Mouse (Mus musculus): Measurements from ENCODE around the gene Lrp10. TPM values are rescaled to one million over a fixed set of nuclear protein-coding genes. Genes with fewer than 3 reads are reported as not detected.

Gene Lrp10
- polyA plus RNA-seq, 2 experiments = 40.9 to 45.7 TPM

- H3K27ac ChIP-seq (replicated peaks; ENCODE audit: low read depth, low read length) = 0 out of 2 replicates have a peak overlapping the region, but pooled peaks have one; percentile 40
Observed at GRCm38 (mm10) chr14:54516710-54517310, 52.9 kb downstream of the Lrp10 start.

More at GRCm38 (mm10) chr14:54516710-54517310, 52.9 kb downstream of the Lrp10 start:
- H3K4me1 ChIP-seq (ENCODE audit: control insufficient read depth, insufficient read depth, low read length) = peaks cover 3% of the 10 kb centered on the region; the same call in 1 of the 2 replicates
- H3K9ac ChIP-seq (ENCODE audit: low read depth, low read length, severe bottlenecking) = peak overlapping the region; percentile 74
- H3K27me3 ChIP-seq (ENCODE audit: control insufficient read depth, insufficient read depth, low read length) = no peaks in the 10 kb centered on the region
- peak overlapping the region; percentile 62 for H3K4me3 ChIP-seq (replicated peaks; ENCODE audit: low read length)
- TF ChIP-seq POLR2A (IDR thresholded peaks at IDR 0.05; ENCODE audit: borderline replicate concordance, extremely low read depth, insufficient read depth, insufficient read length) = no peak
- DNase-seq (ENCODE audit: low spot score) (no peak), ATAC-seq (ENCODE audit: low FRiP score, low read depth) (peak; percentile 27)
- no peaks in the 10 kb centered on the region for H3K9me3 ChIP-seq (ENCODE audit: control insufficient read depth, low read length)
- peaks cover 35% of the 10 kb centered on the region for H3K36me3 ChIP-seq (ENCODE audit: control insufficient read depth, insufficient read depth, low read length)
- WGBS = 5% methylated on average over 17 of the region's 17 CpGs
- H3K4me2 ChIP-seq (replicated peaks; ENCODE audit: low read depth, low read length, severe bottlenecking) = peak overlapping the region; percentile 65

Other genes with a start within 250 kb of the Lrp10 start
- gene Dad1, start 210.0 kb upstream of the Lrp10 start, polyA plus RNA-seq (2012; rRNA removed) = 248 and 505 TPM in 2 replicates
- gene Dad1, start 210.0 kb upstream of the Lrp10 start, polyA plus RNA-seq (2014; fragmentation: Nextera tagmentation; extraction: Ambion mirVana) = 404 and 419 TPM in 2 replicates
- 27.7 and 31.9 TPM in 2 replicates for gene Abhd4, start 209.9 kb upstream of the Lrp10 start, polyA plus RNA-seq (2012; rRNA removed)
- 58.4 and 58.7 TPM in 2 replicates for gene Abhd4, start 209.9 kb upstream of the Lrp10 start, polyA plus RNA-seq (2014; fragmentation: Nextera tagmentation; extraction: Ambion mirVana)
- gene Olfr49, start 179.2 kb upstream of the Lrp10 start, polyA plus RNA-seq (2012; rRNA removed) = not detected in 2 replicates
- gene Olfr49, start 179.2 kb upstream of the Lrp10 start, polyA plus RNA-seq (2014; fragmentation: Nextera tagmentation; extraction: Ambion mirVana) = not detected in 2 replicates
- 82.1 and 106 TPM in 2 replicates for gene Oxa1l, start 103.3 kb upstream of the Lrp10 start, polyA plus RNA-seq (2012; rRNA removed)
- gene Oxa1l, start 103.3 kb upstream of the Lrp10 start, polyA plus RNA-seq (2014; fragmentation: Nextera tagmentation; extraction: Ambion mirVana) = 49.4 and 52.7 TPM in 2 replicates
- 7.4 and 11.1 TPM in 2 replicates for gene Slc7a7, start 46.4 kb upstream of the Lrp10 start, polyA plus RNA-seq (2012; rRNA removed)
- gene Slc7a7, start 46.4 kb upstream of the Lrp10 start, polyA plus RNA-seq (2014; fragmentation: Nextera tagmentation; extraction: Ambion mirVana) = 4.5 and 5.6 TPM in 2 replicates
- gene Mrpl52, start 37.2 kb upstream of the Lrp10 start, polyA plus RNA-seq (2012; rRNA removed) = 167 and 216 TPM in 2 replicates
- gene Mrpl52, start 37.2 kb upstream of the Lrp10 start, polyA plus RNA-seq (2014; fragmentation: Nextera tagmentation; extraction: Ambion mirVana) = 228 and 265 TPM in 2 replicates
- gene Mmp14, start 32.5 kb upstream of the Lrp10 start, polyA plus RNA-seq (2012; rRNA removed) = 385 and 418 TPM in 2 replicates
- 251 and 273 TPM in 2 replicates for gene Mmp14, start 32.5 kb upstream of the Lrp10 start, polyA plus RNA-seq (2014; fragmentation: Nextera tagmentation; extraction: Ambion mirVana)
- gene Rem2, start 12.0 kb downstream of the Lrp10 start, polyA plus RNA-seq (2012; rRNA removed) = 1.7 TPM in 2 replicates
- 1.4 and 2.1 TPM in 2 replicates for gene Rem2, start 12.0 kb downstream of the Lrp10 start, polyA plus RNA-seq (2014; fragmentation: Nextera tagmentation; extraction: Ambion mirVana)
- 72.7 and 77.0 TPM in 2 replicates for gene Prmt5, start 53.4 kb downstream of the Lrp10 start, polyA plus RNA-seq (2012; rRNA removed)
- gene Prmt5, start 53.4 kb downstream of the Lrp10 start, polyA plus RNA-seq (2014; fragmentation: Nextera tagmentation; extraction: Ambion mirVana) = 68.5 and 74.3 TPM in 2 replicates
- gene Haus4, start 90.5 kb downstream of the Lrp10 start, polyA plus RNA-seq (2012; rRNA removed) = 33.8 and 39.4 TPM in 2 replicates
- 45.1 and 46.8 TPM in 2 replicates for gene Haus4, start 90.5 kb downstream of the Lrp10 start, polyA plus RNA-seq (2014; fragmentation: Nextera tagmentation; extraction: Ambion mirVana)
- gene Ajuba, start 113.4 kb downstream of the Lrp10 start, polyA plus RNA-seq (2012; rRNA removed) = 61.4 and 66.1 TPM in 2 replicates
- gene Ajuba, start 113.4 kb downstream of the Lrp10 start, polyA plus RNA-seq (2014; fragmentation: Nextera tagmentation; extraction: Ambion mirVana) = 18.1 and 24.2 TPM in 2 replicates
- gene 4931414P19Rik, start 141.9 kb downstream of the Lrp10 start, polyA plus RNA-seq (2012; rRNA removed) = 13.5 and 14.0 TPM in 2 replicates
- 4.4 and 7.3 TPM in 2 replicates for gene 4931414P19Rik, start 141.9 kb downstream of the Lrp10 start, polyA plus RNA-seq (2014; fragmentation: Nextera tagmentation; extraction: Ambion mirVana)
- 196 and 235 TPM in 2 replicates for gene Psmb5, start 153.9 kb downstream of the Lrp10 start, polyA plus RNA-seq (2012; rRNA removed)
- 357 and 375 TPM in 2 replicates for gene Psmb5, start 153.9 kb downstream of the Lrp10 start, polyA plus RNA-seq (2014; fragmentation: Nextera tagmentation; extraction: Ambion mirVana)
- 0.01 and 0.09 TPM in 2 replicates for gene Psmb11, start 157.3 kb downstream of the Lrp10 start, polyA plus RNA-seq (2012; rRNA removed)
- gene Psmb11, start 157.3 kb downstream of the Lrp10 start, polyA plus RNA-seq (2014; fragmentation: Nextera tagmentation; extraction: Ambion mirVana) = not detected in 2 replicates
- gene Gm17606, start 176.8 kb downstream of the Lrp10 start, polyA plus RNA-seq (2012; rRNA removed) = not detected in 2 replicates
- not detected in 2 replicates for gene Gm17606, start 176.8 kb downstream of the Lrp10 start, polyA plus RNA-seq (2014; fragmentation: Nextera tagmentation; extraction: Ambion mirVana)
- 50.0 and 74.9 TPM in 2 replicates for gene Cdh24, start 177.2 kb downstream of the Lrp10 start, polyA plus RNA-seq (2012; rRNA removed)
- gene Cdh24, start 177.2 kb downstream of the Lrp10 start, polyA plus RNA-seq (2014; fragmentation: Nextera tagmentation; extraction: Ambion mirVana) = 5.7 and 6.4 TPM in 2 replicates
- gene 1700123O20Rik, start 222.1 kb downstream of the Lrp10 start, polyA plus RNA-seq (2012; rRNA removed) = 75.3 and 82.3 TPM in 2 replicates
- gene 1700123O20Rik, start 222.1 kb downstream of the Lrp10 start, polyA plus RNA-seq (2014; fragmentation: Nextera tagmentation; extraction: Ambion mirVana) = 86.9 and 90.2 TPM in 2 replicates
- gene Acin1, start 222.8 kb downstream of the Lrp10 start, polyA plus RNA-seq (2012; rRNA removed) = 280 and 297 TPM in 2 replicates
- gene Acin1, start 222.8 kb downstream of the Lrp10 start, polyA plus RNA-seq (2014; fragmentation: Nextera tagmentation; extraction: Ambion mirVana) = 99.4 and 118 TPM in 2 replicates
- 0.04 and 0.06 TPM in 2 replicates for gene Gm29776, start 234.7 kb downstream of the Lrp10 start, polyA plus RNA-seq (2012; rRNA removed)
- gene Gm29776, start 234.7 kb downstream of the Lrp10 start, polyA plus RNA-seq (2014; fragmentation: Nextera tagmentation; extraction: Ambion mirVana) = 0.21 TPM in 1 of 2 replicates, not detected in the other
- 0.23 and 0.36 TPM in 2 replicates for gene Cebpe, start 248.0 kb downstream of the Lrp10 start, polyA plus RNA-seq (2012; rRNA removed)
- 0.17 and 0.30 TPM in 2 replicates for gene Cebpe, start 248.0 kb downstream of the Lrp10 start, polyA plus RNA-seq (2014; fragmentation: Nextera tagmentation; extraction: Ambion mirVana)